Mouse (Mus musculus): Measurements from ENCODE around the gene Nfyb. TPM values are rescaled to one million over a fixed set of nuclear protein-coding genes. Genes with fewer than 3 reads are reported as not detected.

The Nfyb gene
- polyA plus RNA-seq, 1 experiment from 2014 or later, result 34.7 TPM

DNA sequence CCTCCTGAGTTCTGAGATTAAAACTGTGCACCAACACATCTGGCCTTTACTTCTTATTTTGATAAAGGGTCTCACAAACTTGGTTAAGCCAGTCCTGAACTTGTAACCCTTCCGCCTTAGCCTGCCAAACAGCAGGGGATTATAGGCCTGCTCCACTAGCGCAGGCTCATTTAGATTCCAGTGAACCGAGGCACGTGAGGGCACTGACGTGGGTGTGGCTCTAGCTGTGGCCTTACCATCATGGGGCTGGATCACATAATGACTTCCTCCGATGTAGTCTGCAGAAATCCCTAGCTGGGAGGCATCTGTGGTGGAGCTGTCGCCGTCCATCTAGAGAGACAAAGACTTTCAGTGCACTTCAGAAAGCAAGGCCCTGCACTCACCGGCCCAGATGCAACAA is 7.5 kb downstream of the Nfyb start:
- ATAC-seq, result no peak
- Histone ChIP-seq H3K36me3 (ENCODE audit: control insufficient read depth, insufficient read depth, low read length) (peaks cover 33% of the 10 kb centered on the region), H3K4me3 (ENCODE audit: low read length) (no peak overlapping the region), H3K9ac (ENCODE audit: low read depth, low read length) (no peak overlapping the region), H3K27me3 (replicated peaks; ENCODE audit: control insufficient read depth, insufficient read depth, low read length) (no peaks in the 10 kb centered on the region), H3K27ac (ENCODE audit: low read length) (no peak overlapping the region), H3K4me1 (ENCODE audit: control insufficient read depth, insufficient read depth, low read length) (peaks cover 22% of the 10 kb centered on the region), H3K9me3 (ENCODE audit: control insufficient read depth, low read length) (no peaks in the 10 kb centered on the region), H3K4me2 (ENCODE audit: low read depth, low read length) (no peak overlapping the region)
- WGBS, result 91% methylated on average over 9 of the region's 9 CpGs

DNA sequence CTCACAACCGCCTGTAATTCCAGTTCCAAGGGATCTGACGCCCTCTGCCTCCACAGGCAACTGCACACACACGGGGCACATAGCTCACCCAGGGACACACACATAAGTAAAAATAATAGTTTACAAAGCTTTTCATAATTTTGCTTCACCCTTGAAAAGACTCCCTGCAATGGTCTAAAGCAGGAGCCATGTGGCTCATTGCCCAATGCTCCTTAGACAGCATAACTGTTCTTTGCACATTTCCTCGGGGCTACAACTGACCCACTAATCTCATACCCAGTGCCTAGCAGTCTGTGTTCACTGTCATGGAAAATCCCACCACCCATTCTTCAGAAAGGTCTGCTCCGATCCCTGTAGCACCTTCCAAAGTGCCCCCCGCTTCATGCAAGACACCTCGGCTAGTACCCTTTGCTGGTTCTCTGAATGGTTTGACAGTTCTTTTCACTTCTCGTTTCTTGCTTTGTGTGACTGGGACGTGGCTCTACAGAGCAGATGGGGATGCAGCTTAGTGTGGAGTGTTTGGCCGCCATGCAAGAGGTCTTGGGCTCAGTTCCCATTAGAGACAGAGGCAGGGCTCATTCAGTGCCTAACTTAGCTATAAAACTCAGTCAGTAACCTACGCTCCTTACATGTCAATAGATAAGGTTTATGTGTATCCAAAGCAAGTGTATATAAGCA is 8.6 kb downstream of the Nfyb start:
- H3K27me3 ChIP-seq (replicated peaks; ENCODE audit: control insufficient read depth, insufficient read depth, low read length), result no peaks in the 10 kb centered on the region
- H3K4me1 ChIP-seq (ENCODE audit: control insufficient read depth, insufficient read depth, low read length), result peaks cover 10% of the 10 kb centered on the region
- H3K36me3 ChIP-seq (ENCODE audit: control insufficient read depth, insufficient read depth, low read length), result peaks cover 38% of the 10 kb centered on the region
- WGBS, result 96% methylated on average over 11 of the region's 11 CpGs
- no peak overlapping the region for H3K4me2 ChIP-seq (ENCODE audit: low read depth, low read length)
- H3K9me3 ChIP-seq (ENCODE audit: control insufficient read depth, low read length), result no peaks in the 10 kb centered on the region
- no peak overlapping the region for H3K9ac ChIP-seq (ENCODE audit: low read depth, low read length)
- H3K4me3 ChIP-seq (ENCODE audit: low read length), result no peak overlapping the region
- no peak for ATAC-seq
- H3K27ac ChIP-seq (ENCODE audit: low read length), result no peak overlapping the region

DNA sequence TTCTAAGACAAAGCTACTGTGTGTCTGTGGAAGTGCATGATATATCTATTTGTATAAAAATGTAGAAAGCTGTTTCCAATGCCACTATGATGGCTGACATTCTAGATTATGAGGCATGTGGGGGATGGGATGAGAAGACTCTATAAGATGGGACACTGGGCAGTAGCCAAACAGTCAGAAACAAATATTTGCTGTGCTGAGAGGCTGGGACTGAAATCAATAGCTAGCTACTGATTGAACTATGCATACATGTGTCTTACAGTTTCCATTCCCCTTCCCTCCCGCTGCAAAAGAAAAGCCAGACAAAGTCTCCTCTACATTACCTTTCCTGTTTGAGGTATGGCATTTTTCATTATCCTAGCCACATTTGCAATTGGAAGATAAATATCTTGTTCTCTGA is 9.3 kb downstream of the Nfyb start:
- Histone ChIP-seq H3K36me3 (ENCODE audit: control insufficient read depth, insufficient read depth, low read length) (peaks cover 39% of the 10 kb centered on the region), H3K4me3 (ENCODE audit: low read length) (no peak overlapping the region), H3K9ac (ENCODE audit: low read depth, low read length) (no peak overlapping the region), H3K27me3 (replicated peaks; ENCODE audit: control insufficient read depth, insufficient read depth, low read length) (no peaks in the 10 kb centered on the region), H3K4me1 (ENCODE audit: control insufficient read depth, insufficient read depth, low read length) (peaks cover 7% of the 10 kb centered on the region), H3K4me2 (ENCODE audit: low read depth, low read length) (no peak overlapping the region), H3K27ac (ENCODE audit: low read length) (no peak overlapping the region), H3K9me3 (ENCODE audit: control insufficient read depth, low read length) (no peaks in the 10 kb centered on the region)
- ATAC-seq, result no peak
- 63% methylated on average over 1 of the region's 1 CpGs for WGBS

DNA sequence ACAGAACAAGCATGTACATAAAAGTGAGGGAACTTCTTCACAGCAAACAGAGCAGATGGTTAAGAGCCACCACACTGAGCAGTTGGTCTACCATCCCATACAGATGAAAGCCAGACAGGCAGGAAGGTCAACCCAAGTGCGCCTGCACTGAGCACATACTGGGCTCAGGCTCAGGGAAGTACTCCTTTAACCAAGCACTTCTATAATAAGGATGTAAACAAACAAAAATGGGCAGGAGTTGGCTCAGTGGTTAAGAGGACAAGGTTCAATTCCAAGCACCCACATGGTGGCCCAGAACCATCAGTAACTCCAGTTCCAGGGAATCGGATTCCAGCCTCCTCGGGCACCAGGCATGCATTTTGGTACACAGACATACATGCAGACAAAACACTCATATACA is 11.0 kb downstream of the Nfyb start:
- H3K4me1 ChIP-seq (ENCODE audit: control insufficient read depth, insufficient read depth, low read length), result peaks cover 7% of the 10 kb centered on the region
- ATAC-seq, result no peak
- WGBS, result 91% methylated on average over 3 of the region's 3 CpGs
- H3K9ac ChIP-seq (ENCODE audit: low read depth, low read length), result no peak overlapping the region
- peaks cover 38% of the 10 kb centered on the region for H3K36me3 ChIP-seq (ENCODE audit: control insufficient read depth, insufficient read depth, low read length)
- H3K4me2 ChIP-seq (ENCODE audit: low read depth, low read length), result no peak overlapping the region
- no peaks in the 10 kb centered on the region for H3K9me3 ChIP-seq (ENCODE audit: control insufficient read depth, low read length)
- H3K27me3 ChIP-seq (replicated peaks; ENCODE audit: control insufficient read depth, insufficient read depth, low read length), result no peaks in the 10 kb centered on the region
- no peak overlapping the region for H3K4me3 ChIP-seq (ENCODE audit: low read length)
- no peak overlapping the region for H3K27ac ChIP-seq (ENCODE audit: low read length)

DNA sequence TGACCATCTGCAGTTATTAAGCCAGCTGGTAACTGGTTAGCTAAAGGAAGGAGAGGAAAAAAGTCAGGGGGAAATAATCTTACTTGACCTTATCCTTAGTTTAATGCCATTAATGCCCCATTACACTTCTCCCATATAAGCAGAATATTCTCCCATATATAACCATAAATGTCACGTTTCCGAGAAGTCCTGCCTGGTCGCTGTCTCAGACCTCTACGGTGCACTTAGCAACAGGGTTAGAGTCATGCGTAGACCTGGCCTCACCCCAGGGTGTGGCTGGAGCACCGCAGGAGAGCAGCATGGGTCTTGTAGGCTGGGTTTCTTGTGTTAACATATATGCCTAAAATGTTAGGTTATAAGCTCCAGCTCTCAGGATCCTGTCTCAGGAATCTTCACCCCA is 13.2 kb downstream of the Nfyb start:
- Histone ChIP-seq H3K4me3 (ENCODE audit: low read length) (no peak overlapping the region), H3K36me3 (ENCODE audit: control insufficient read depth, insufficient read depth, low read length) (peaks cover 34% of the 10 kb centered on the region), H3K9me3 (ENCODE audit: control insufficient read depth, low read length) (no peaks in the 10 kb centered on the region), H3K9ac (ENCODE audit: low read depth, low read length) (no peak overlapping the region), H3K4me1 (ENCODE audit: control insufficient read depth, insufficient read depth, low read length) (no peaks in the 10 kb centered on the region), H3K27ac (ENCODE audit: low read length) (no peak overlapping the region), H3K27me3 (replicated peaks; ENCODE audit: control insufficient read depth, insufficient read depth, low read length) (no peaks in the 10 kb centered on the region), H3K4me2 (ENCODE audit: low read depth, low read length) (no peak overlapping the region)
- ATAC-seq, result peak; percentile 79
- 70% methylated on average over 6 of the region's 6 CpGs for WGBS

DNA sequence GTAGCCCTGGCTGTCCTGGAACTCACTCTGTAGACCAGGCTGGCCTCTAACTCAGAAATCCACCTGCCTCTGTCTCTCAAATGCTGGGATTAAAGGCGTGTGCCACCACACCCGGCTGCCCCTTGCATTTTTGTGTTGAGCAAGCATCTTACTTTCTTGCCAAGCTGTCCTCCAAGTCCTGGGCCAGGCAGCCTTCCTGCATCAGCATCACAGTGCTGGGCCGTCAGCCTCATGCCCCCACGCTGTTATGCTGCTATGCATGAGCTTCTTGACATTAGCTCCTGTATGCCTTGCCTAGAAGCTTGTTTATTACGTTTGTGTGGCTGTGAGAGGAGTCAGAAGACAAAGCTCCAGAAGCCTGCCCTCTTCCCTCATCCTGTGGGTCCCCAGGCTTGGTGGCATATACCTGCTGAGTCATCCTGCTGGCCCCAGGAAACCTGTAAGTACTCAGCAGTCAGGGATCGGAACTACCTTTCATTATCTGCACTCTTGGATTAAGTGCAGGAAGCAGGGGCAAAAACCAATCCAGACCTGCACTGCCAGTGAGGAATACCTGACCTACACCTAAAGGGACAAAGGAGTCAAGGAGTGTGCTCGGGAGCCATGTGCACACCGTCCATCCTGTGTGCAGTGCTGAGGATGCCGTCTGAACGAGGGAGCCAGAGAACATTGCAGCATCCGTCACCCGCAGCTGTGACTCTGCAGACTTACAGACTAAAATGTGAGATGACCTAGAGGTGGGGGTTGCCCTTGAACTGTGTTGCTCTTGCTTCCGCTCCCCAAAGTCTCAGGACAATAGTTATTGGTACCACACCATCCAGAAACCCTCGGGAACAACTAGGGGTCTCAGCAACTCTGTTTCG is 16.7 kb downstream of the Nfyb start:
- 86% methylated on average over 15 of the region's 15 CpGs for WGBS
- no peaks in the 10 kb centered on the region for H3K4me1 ChIP-seq (ENCODE audit: control insufficient read depth, insufficient read depth, low read length)
- H3K4me3 ChIP-seq (ENCODE audit: low read length), result no peak overlapping the region
- H3K27me3 ChIP-seq (replicated peaks; ENCODE audit: control insufficient read depth, insufficient read depth, low read length), result no peaks in the 10 kb centered on the region
- H3K9ac ChIP-seq (ENCODE audit: low read depth, low read length), result no peak overlapping the region
- ATAC-seq, result no peak
- no peaks in the 10 kb centered on the region for H3K9me3 ChIP-seq (ENCODE audit: control insufficient read depth, low read length)
- H3K4me2 ChIP-seq (ENCODE audit: low read depth, low read length), result no peak overlapping the region
- peaks cover 22% of the 10 kb centered on the region for H3K36me3 ChIP-seq (ENCODE audit: control insufficient read depth, insufficient read depth, low read length)
- no peak overlapping the region for H3K27ac ChIP-seq (ENCODE audit: low read length)

DNA sequence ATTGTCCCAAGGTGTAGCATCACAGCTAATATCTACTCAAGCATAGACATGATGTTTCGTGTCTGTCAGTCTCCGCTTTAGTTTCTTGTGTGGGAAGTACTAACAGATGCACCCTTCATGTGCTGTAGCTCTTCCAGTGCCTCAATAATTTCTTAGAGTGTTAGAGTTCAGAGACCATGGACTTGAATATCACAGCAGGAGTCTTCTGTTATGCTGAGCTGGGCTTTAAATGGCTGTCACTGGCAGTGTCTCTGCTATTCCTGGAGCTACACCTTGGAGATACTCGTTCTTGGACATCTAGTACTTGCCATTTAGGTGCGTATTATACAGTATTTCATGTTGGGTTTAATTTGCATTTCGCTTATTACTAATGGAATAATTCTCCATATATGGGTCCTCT is 18.6 kb downstream of the Nfyb start:
- Histone ChIP-seq H3K27me3 (replicated peaks; ENCODE audit: control insufficient read depth, insufficient read depth, low read length) (no peaks in the 10 kb centered on the region), H3K9me3 (ENCODE audit: control insufficient read depth, low read length) (no peaks in the 10 kb centered on the region), H3K27ac (ENCODE audit: low read length) (no peak overlapping the region), H3K36me3 (ENCODE audit: control insufficient read depth, insufficient read depth, low read length) (peaks cover 16% of the 10 kb centered on the region), H3K9ac (ENCODE audit: low read depth, low read length) (no peak overlapping the region), H3K4me1 (ENCODE audit: control insufficient read depth, insufficient read depth, low read length) (no peaks in the 10 kb centered on the region), H3K4me3 (ENCODE audit: low read length) (no peak overlapping the region), H3K4me2 (ENCODE audit: low read depth, low read length) (no peak overlapping the region)
- no peak for ATAC-seq
- WGBS, result 92% methylated on average over 5 of the region's 5 CpGs

DNA sequence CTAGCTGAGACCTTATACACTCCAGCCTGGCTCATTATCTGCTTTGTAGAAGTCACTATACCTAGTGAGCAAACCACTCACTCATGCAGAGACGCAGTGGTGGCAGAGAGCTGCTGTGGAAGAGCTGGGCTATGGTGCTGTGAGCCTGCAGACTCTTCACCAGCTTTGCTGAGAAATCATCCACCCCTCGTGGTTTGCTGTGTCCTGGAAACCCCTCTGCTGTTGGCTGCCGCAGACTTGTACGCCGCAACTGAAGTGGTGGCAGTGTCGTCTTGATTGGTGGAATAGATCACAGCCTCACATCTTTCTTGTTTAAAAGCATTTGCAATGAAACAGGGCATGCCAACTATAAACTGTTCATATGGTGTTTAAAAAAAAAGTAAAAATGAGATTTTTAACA is 19.6 kb downstream of the Nfyb start:
- H3K27me3 ChIP-seq (replicated peaks; ENCODE audit: control insufficient read depth, insufficient read depth, low read length), result no peaks in the 10 kb centered on the region
- H3K9ac ChIP-seq (ENCODE audit: low read depth, low read length), result no peak overlapping the region
- WGBS, result 89% methylated on average over 6 of the region's 6 CpGs
- H3K4me1 ChIP-seq (ENCODE audit: control insufficient read depth, insufficient read depth, low read length), result no peaks in the 10 kb centered on the region
- no peak for ATAC-seq
- H3K27ac ChIP-seq (ENCODE audit: low read length), result no peak overlapping the region
- H3K4me2 ChIP-seq (ENCODE audit: low read depth, low read length), result no peak overlapping the region
- no peak overlapping the region for H3K4me3 ChIP-seq (ENCODE audit: low read length)
- H3K9me3 ChIP-seq (ENCODE audit: control insufficient read depth, low read length), result no peaks in the 10 kb centered on the region
- H3K36me3 ChIP-seq (ENCODE audit: control insufficient read depth, insufficient read depth, low read length), result peaks cover 11% of the 10 kb centered on the region

DNA sequence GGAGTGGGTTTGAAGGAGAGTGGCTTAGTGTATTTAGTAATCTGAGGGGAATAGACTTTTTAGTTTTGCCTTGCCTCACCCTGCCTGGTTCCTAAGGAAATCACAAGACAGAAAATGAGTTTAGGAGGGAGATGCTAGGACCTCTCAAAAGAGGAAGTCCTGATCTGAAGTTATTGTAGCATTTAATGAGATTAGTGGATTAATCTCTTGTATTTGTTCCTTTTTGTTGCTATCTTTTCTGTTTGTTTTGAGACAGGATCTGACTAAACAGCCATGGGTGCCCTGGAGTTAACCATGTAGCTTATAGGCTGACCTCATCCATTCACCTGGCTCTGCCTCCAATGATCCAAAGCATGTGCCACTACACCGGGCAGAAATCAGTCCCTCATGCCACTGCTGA is 21.4 kb downstream of the Nfyb start:
- WGBS, result 92% methylated on average over 1 of the region's 1 CpGs

More for the DNA sequence above, 21.4 kb downstream of the Nfyb start:
- peaks cover 7% of the 10 kb centered on the region; the same call in 1 of the 2 replicates for H3K36me3 ChIP-seq (ENCODE audit: control insufficient read depth, insufficient read depth, low read length)
- no peaks in the 10 kb centered on the region for H3K27me3 ChIP-seq (replicated peaks; ENCODE audit: control insufficient read depth, insufficient read depth, low read length)
- H3K9ac ChIP-seq (ENCODE audit: low read depth, low read length), result no peak overlapping the region
- ATAC-seq, result no peak
- no peak overlapping the region for H3K4me2 ChIP-seq (ENCODE audit: low read depth, low read length)
- H3K9me3 ChIP-seq (ENCODE audit: control insufficient read depth, low read length), result no peaks in the 10 kb centered on the region
- no peak overlapping the region for H3K4me3 ChIP-seq (ENCODE audit: low read length)
- no peak overlapping the region for H3K27ac ChIP-seq (ENCODE audit: low read length)
- H3K4me1 ChIP-seq (ENCODE audit: control insufficient read depth, insufficient read depth, low read length), result no peaks in the 10 kb centered on the region
